Mouse (Mus musculus) heart, postnatal 0 days (tissue): ENCODE results near the gene Cacnb4. TPM values are rescaled to one million over a fixed set of nuclear protein-coding genes. Genes with fewer than 3 reads are reported as not detected.

ENCODE experiments used
- ATAC-seq: fragments of 200-750 bp; cut with Nextera tagmentation; 2 replicates; pipeline ENCODE4 v1.8.0; 2017; ENCODE audit warnings: low read depth, moderate number of reproducible peaks, moderate library complexity; ENCODE audit not compliant: insufficient read depth
- DNase-seq: peaks from one replicate; pipeline ENCODE4 v3.0.0-alpha.2; 2016; ENCODE audit warnings: low spot score
- H3K27ac ChIP-seq: fragments of 300-500 bp; sonication (generic); 2 replicates; pipeline ENCODE4 v1.5.1; 2014; ENCODE audit warnings: low read depth, mild to moderate bottlenecking
- H3K27me3 ChIP-seq: fragments of 300-500 bp; sonication (generic); 2 replicates; pipeline ENCODE4 v1.6.1; 2014; ENCODE audit warnings: low read length, mixed read lengths; ENCODE audit not compliant: control insufficient read depth, insufficient read depth
- H3K36me3 ChIP-seq: fragments of 300-500 bp; sonication (generic); replicated peaks from 2 replicates; pipeline ENCODE4 v1.6.1; 2014; ENCODE audit warnings: low read length, mixed read lengths; ENCODE audit not compliant: control insufficient read depth, insufficient read depth
- H3K4me1 ChIP-seq: fragments of 300-500 bp; sonication (generic); 2 replicates; pipeline ENCODE4 v1.6.1; 2014; ENCODE audit warnings: antibody characterized with exemption; ENCODE audit not compliant: control insufficient read depth, insufficient read depth
- H3K4me2 ChIP-seq: fragments of 300-500 bp; sonication (generic); 2 replicates; pipeline ENCODE4 v1.6.1; 2014; ENCODE audit warnings: low read depth, mild to moderate bottlenecking, low read length, moderate library complexity
- H3K4me3 ChIP-seq: fragments of 300-500 bp; sonication (generic); 2 replicates; pipeline ENCODE4 v1.5.1; 2014; ENCODE audit warnings: low read depth, low read length
- H3K9ac ChIP-seq: fragments of 300-500 bp; sonication (generic); replicated peaks from 2 replicates; pipeline ENCODE4 v1.6.1; 2014; ENCODE audit warnings: low read depth, low read length, mixed read lengths
- H3K9me3 ChIP-seq: fragments of 300-500 bp; sonication (generic); replicated peaks from 2 replicates; pipeline ENCODE4 v1.6.1; 2016; ENCODE audit warnings: low read length; ENCODE audit not compliant: control insufficient read depth
- CTCF ChIP-seq: IDR thresholded peaks from 2 replicates; pipeline ENCODE4 v1.5.1; 2016; ENCODE audit warnings: antibody characterized with exemption, control low read depth, low read depth
- EP300 ChIP-seq: IDR thresholded peaks from 2 replicates; pipeline ENCODE4 v1.6.1; 2016; ENCODE audit warnings: antibody characterized with exemption, low read depth
- WGBS: fragments of 180-500 bp; shearing (Covaris S2); extraction: QIAGEN DNeasy Blood & Tissue Kit; methylation state at CpG from one replicate; pipeline ENCODE4 v1.1.7; 2014; 5-methylcytosine and 5-hydroxymethylcytosine counted together
- polyA plus RNA-seq: library from polyadenylated mRNA; unstranded; fragments of >200 nt; fragmentation: Nextera tagmentation; extraction: Ambion mirVana; gene quantifications from 2 replicates; pipeline ENCODE4 v1.2.1, GENCODE M21; 2015
- total RNA-seq: library from RNA; depleted of rRNA; stranded (reverse); fragments of >200 nt; gene quantifications from 2 replicates; pipeline ENCODE4 v1.2.3, GENCODE M21; 2014; ENCODE audit warnings: low replicate concordance

Cacnb4 gene
- total and polyA plus RNA-seq, 2 experiments from 2014 or later, result 0.56 to 0.69 TPM

- DNase-seq, result no peak
- H3K4me3 ChIP-seq, result no peak overlapping the region
- WGBS, result 78% methylated on average over 5 of the region's 5 CpGs
- H3K4me1 ChIP-seq, result peaks cover 3% of the 10 kb centered on the region; the same call in 1 of the 2 replicates
- H3K36me3 ChIP-seq, result no peaks in the 10 kb centered on the region
- no peak overlapping the region for H3K27ac ChIP-seq
- no peaks in the 10 kb centered on the region for H3K9me3 ChIP-seq
- peaks cover 9% of the 10 kb centered on the region for H3K27me3 ChIP-seq
- TF ChIP-seq CTCF, result no peak
- ATAC-seq, result no peak
- no peak overlapping the region for H3K4me2 ChIP-seq
- H3K9ac ChIP-seq, result no peak overlapping the region
These were observed 5.9 kb downstream of the Cacnb4 start for GRCm38 (mm10) chr2:52670733-52671132.

GRCm38 (mm10) chr2:52668480-52668879 is 8.2 kb downstream of the Cacnb4 start:
- H3K27me3 ChIP-seq, result no peaks in the 10 kb centered on the region
- no peak overlapping the region for H3K27ac ChIP-seq
- DNase-seq, result no peak
- H3K9me3 ChIP-seq, result no peaks in the 10 kb centered on the region
- no peak overlapping the region for H3K4me3 ChIP-seq
- H3K4me1 ChIP-seq, result no peaks in the 10 kb centered on the region
- no peak for ATAC-seq
- 79% methylated on average over 6 of the region's 6 CpGs for WGBS
- no peak overlapping the region for H3K9ac ChIP-seq
- no peak overlapping the region for H3K4me2 ChIP-seq
- H3K36me3 ChIP-seq, result no peaks in the 10 kb centered on the region
- TF ChIP-seq CTCF (no peak), EP300 (no peak)

DNA sequence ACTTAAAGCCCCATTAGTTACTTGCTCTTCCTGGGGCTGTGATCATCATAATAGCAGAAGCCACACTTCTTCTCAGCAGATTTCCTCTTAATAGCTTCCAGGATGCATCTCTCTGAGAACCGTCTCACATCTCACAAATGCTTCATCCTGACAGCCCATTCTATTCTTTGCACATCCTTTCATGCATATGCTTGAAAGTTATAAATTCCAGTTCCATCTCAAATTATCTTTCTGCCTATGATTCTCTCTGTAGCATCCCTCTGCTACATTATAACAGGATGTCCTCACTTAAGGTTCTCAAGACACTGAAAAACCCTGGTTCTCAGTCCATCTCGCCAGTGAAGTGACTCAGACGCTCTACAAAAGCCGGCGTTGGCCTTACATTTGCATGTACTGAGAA is 19.9 kb downstream of the Cacnb4 start:
- Histone ChIP-seq H3K4me2 (no peak overlapping the region), H3K9ac (no peak overlapping the region), H3K4me1 (no peaks in the 10 kb centered on the region), H3K27me3 (no peaks in the 10 kb centered on the region), H3K36me3 (no peaks in the 10 kb centered on the region), H3K4me3 (no peak overlapping the region), H3K27ac (no peak overlapping the region), H3K9me3 (no peaks in the 10 kb centered on the region)
- no peak for TF ChIP-seq EP300
- no peak for TF ChIP-seq CTCF
- ATAC-seq, result no peak
- WGBS, result 82% methylated on average over 5 of the region's 5 CpGs
- DNase-seq, result no peak

DNA sequence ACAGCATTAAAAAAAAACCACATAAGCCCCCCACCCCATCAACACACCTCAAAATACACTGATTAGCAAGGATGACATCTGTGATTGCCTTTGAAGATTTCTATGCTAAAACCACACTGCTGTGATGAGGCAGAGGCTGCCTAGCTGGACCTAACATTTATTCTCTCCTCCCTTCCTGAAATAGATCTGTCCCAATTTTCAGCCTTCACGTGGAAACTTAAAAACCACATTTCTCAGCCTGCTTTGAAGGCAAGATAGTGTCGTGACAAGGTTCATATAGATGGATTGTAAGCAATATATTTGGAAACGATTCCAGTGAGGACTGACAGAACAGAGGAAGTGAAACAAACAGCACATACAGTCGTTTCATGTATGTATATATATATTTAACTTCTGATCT is 22.1 kb downstream of the Cacnb4 start:
- Histone ChIP-seq H3K9me3 (no peaks in the 10 kb centered on the region), H3K36me3 (no peaks in the 10 kb centered on the region), H3K4me1 (no peaks in the 10 kb centered on the region), H3K27me3 (no peaks in the 10 kb centered on the region), H3K4me3 (no peak overlapping the region), H3K27ac (no peak overlapping the region), H3K4me2 (no peak overlapping the region), H3K9ac (no peak overlapping the region)
- DNase-seq (no peak), ATAC-seq (no peak)
- 58% methylated on average over 4 of the region's 4 CpGs for WGBS
- no peak for TF ChIP-seq CTCF
- TF ChIP-seq EP300, result no peak

GRCm38 (mm10) chr2:52651547-52651946 is 25.1 kb downstream of the Cacnb4 start:
- ATAC-seq, result no peak

More at GRCm38 (mm10) chr2:52651547-52651946, 25.1 kb downstream of the Cacnb4 start:
- Histone ChIP-seq H3K4me3 (no peak overlapping the region), H3K9ac (no peak overlapping the region), H3K4me1 (peaks cover 7% of the 10 kb centered on the region; the same call in 1 of the 2 replicates), H3K27ac (no peak overlapping the region), H3K4me2 (no peak overlapping the region), H3K36me3 (no peaks in the 10 kb centered on the region), H3K9me3 (no peaks in the 10 kb centered on the region), H3K27me3 (no peaks in the 10 kb centered on the region)
- no peak for DNase-seq
- WGBS, result 80% methylated on average over 6 of the region's 6 CpGs
- TF ChIP-seq CTCF, result no peak
- no peak for TF ChIP-seq EP300
